Mouse (Mus musculus) intestine, embryonic 15.5 days (tissue): ENCODE measurements around the gene Cbfa2t2. TPM values are rescaled to one million over a fixed set of nuclear protein-coding genes. Genes with fewer than 3 reads are reported as not detected.

Source experiments
- ATAC-seq: fragments of 200-750 bp; cut with Nextera tagmentation; 2 replicates; pipeline ENCODE4 v1.8.0; 2017; ENCODE audit warnings: moderate TSS enrichment, moderate library complexity
- H3K27ac ChIP-seq: fragments of 300-500 bp; sonication (generic); 2 replicates; pipeline ENCODE4 v1.5.1; 2015; ENCODE audit warnings: mild to moderate bottlenecking, inconsistent platforms
- H3K27me3 ChIP-seq: fragments of 300-500 bp; sonication (generic); replicated peaks from 2 replicates; pipeline ENCODE4 v1.6.1; 2015; ENCODE audit warnings: inconsistent platforms
- H3K36me3 ChIP-seq: fragments of 300-500 bp; sonication (generic); 2 replicates; pipeline ENCODE4 v1.6.1; 2015; ENCODE audit warnings: inconsistent platforms
- H3K4me1 ChIP-seq: fragments of 300-500 bp; sonication (generic); replicated peaks from 2 replicates; pipeline ENCODE4 v1.6.1; 2015; ENCODE audit warnings: inconsistent platforms
- H3K4me2 ChIP-seq: fragments of 300-500 bp; sonication (generic); replicated peaks from 2 replicates; pipeline ENCODE4 v1.6.1; 2015; ENCODE audit warnings: mild to moderate bottlenecking, inconsistent platforms
- H3K4me3 ChIP-seq: fragments of 300-500 bp; sonication (generic); replicated peaks from 2 replicates; pipeline ENCODE4 v1.5.1; 2015; ENCODE audit warnings: inconsistent platforms
- H3K9ac ChIP-seq: fragments of 300-500 bp; sonication (generic); 2 replicates; pipeline ENCODE4 v1.6.1; 2015; ENCODE audit warnings: inconsistent platforms
- H3K9me3 ChIP-seq: fragments of 300-500 bp; sonication (generic); 2 replicates; pipeline ENCODE4 v1.6.1; 2016; ENCODE audit warnings: inconsistent platforms
- WGBS: fragments of 180-500 bp; shearing (Covaris S2); methylation state at CpG from one replicate; pipeline ENCODE4 v1.1.7; 2015; 5-methylcytosine and 5-hydroxymethylcytosine counted together
- polyA plus RNA-seq: library from polyadenylated mRNA; unstranded; fragments of >200 nt; fragmentation: Nextera tagmentation; extraction: Ambion mirVana; gene quantifications from 2 replicates; pipeline ENCODE4 v1.2.1, GENCODE M21; 2015

The Cbfa2t2 gene
- 25.4 and 26.3 TPM in 2 replicates for polyA plus RNA-seq

DNA sequence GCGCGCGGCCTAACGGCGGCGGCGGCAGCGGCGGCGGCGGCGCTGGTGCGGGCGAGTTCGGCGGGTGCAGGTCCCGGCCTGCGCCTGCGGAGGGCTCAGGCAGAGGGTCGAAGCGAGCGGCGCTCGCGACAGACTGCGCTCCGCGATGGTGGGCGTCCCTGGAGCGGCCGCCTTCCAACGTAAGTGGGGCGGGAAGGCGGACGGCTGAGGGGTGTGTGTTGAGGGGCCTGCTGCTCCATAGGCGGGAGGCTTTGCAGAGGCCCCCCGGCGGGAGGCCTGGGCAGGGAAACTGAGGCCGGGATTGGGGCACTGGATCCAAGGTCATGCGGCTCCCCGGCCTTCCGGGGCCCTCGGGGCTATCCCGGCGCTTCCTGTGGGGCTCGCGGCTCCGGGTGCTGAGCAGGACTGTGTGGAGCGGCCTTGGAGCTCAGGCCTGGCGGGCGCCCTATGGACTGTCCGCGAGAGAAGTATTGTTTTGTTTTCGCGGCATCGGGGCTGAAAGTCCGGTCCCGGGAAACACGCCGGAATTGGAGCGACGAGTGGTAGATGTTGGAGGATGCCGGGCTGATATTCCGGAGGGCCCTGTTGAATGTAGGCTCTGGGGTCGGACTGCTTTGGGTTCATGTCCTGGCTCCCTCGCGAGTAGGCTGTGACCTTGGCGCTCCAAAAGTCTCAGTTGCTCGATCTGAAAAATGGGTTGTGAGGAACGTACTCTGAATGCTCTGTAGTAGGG, at the start of gene Cbfa2t2:
TSS of gene Cbfa2t2 (plus strand) at position 24 of the 733 bp plus-strand sequence.
- H3K9ac ChIP-seq, result peak within 1 kb of the TSS; percentile 99
- H3K27ac ChIP-seq, result peak within 1 kb of the TSS; percentile 95
- no peaks in the 10 kb centered on the region for H3K9me3 ChIP-seq
- peak within 1 kb of the TSS; percentile 58 for H3K4me2 ChIP-seq
- ATAC-seq, result peak; percentile 84
- peak within 1 kb of the TSS; percentile 99 for H3K4me3 ChIP-seq
- peaks cover 17% of the 10 kb centered on the region for H3K4me1 ChIP-seq
- no peaks in the 10 kb centered on the region for H3K36me3 ChIP-seq
- H3K27me3 ChIP-seq, result no peaks in the 10 kb centered on the region
- under 1% methylated on average over 56 of the region's 70 CpGs for WGBS

DNA sequence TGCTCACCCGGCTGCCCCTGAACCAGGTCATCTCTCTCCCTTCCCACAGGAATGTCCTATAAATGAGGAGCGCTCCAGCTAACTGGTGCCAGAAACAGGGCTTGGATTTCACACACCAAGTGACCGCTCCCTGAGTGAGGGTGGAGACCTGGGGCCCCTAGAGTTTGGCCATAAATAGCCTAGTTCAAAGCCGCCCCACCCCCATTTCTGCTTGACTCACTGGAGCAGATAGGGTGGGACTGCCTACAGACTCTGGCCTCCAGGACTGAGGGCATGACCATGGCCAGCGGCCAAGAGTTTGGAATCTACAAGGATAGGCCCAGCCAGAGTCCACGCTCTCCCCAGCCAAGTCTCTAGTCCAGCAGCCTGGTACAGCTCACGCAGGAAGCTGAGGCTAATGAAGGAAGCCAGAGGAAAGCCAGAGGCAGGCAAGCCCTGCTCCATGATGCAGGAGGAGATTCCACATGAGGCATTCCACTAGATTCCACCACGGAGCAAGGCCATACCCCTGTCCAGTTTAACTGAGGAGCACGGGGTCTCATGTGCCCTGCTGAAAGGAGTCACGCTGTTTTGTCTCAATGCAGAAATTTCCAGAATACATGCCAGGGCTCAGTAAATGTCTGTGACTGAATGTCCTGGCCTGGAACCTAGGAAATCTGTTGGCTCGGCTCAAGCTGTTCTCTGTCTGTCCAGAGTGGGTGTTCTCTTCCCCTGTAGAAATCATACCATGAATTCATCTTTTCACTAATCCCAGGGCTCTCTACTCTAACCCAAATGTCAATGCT, 45.9 kb upstream of the Cbfa2t2 start:
- no peak overlapping the region for H3K9ac ChIP-seq
- 68% methylated on average over 11 of the region's 11 CpGs for WGBS
- no peak overlapping the region for H3K4me2 ChIP-seq
- H3K4me1 ChIP-seq, result peaks cover 9% of the 10 kb centered on the region; the same call in 1 of the 2 replicates
- no peak overlapping the region for H3K4me3 ChIP-seq
- H3K36me3 ChIP-seq, result no peaks in the 10 kb centered on the region
- no peaks in the 10 kb centered on the region for H3K27me3 ChIP-seq
- ATAC-seq, result peak; percentile 91
- H3K9me3 ChIP-seq, result no peaks in the 10 kb centered on the region
- peak overlapping the region; percentile 22; the same call in 1 of the 2 replicates for H3K27ac ChIP-seq

DNA sequence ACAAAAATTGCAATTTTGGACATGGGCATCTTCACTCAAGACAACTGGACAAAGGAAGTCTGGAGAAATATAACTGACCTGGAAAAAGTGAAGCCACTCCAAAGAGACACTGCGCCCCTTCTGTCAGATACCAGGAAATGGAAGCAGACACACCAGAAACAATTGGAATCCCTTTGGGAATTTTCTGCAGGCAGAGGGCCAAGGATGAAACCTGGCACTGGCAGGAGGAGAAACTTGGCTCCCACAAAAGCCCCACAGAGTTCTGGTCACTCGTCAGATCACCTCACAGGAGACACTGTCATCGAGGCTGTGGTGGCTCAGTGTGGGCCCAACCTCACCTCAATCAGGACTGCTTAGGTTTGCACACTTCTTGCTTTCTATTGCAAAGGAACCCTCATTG, 41.7 kb upstream of the Cbfa2t2 start:
- WGBS, result 78% methylated on average over 3 of the region's 3 CpGs

DNA sequence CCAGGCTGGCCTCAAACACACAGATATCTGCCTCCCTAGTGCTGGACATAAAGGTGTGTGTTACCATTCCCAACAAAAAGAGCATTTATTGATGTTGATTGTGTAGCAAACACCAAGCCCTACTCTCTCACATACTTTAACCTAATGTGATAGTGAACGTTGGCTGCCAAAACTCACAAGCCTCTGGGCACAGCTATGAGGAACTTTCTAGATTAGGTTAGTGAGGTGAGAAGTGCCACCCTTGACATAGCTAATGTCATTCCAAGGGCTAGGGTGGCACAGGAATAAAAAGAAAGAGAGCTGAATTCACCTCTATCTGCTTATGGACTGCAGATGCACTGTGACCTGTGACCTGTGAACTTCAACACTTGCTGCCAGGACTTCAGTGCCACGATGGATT, 39.8 kb upstream of the Cbfa2t2 start:
- no peak for ATAC-seq
- Histone ChIP-seq H3K9ac (no peak overlapping the region), H3K4me2 (no peak overlapping the region), H3K27me3 (no peaks in the 10 kb centered on the region), H3K9me3 (no peaks in the 10 kb centered on the region), H3K4me3 (no peak overlapping the region), H3K4me1 (no peaks in the 10 kb centered on the region), H3K36me3 (no peaks in the 10 kb centered on the region), H3K27ac (no peak overlapping the region)
- 65% methylated on average over 2 of the region's 2 CpGs for WGBS

More for the DNA sequence above, 41.7 kb upstream of the Cbfa2t2 start:
- H3K9ac ChIP-seq, result no peak overlapping the region
- ATAC-seq, result no peak
- no peak overlapping the region for H3K27ac ChIP-seq
- H3K4me2 ChIP-seq, result no peak overlapping the region
- peaks cover 9% of the 10 kb centered on the region; the same call in 1 of the 2 replicates for H3K4me1 ChIP-seq
- no peaks in the 10 kb centered on the region for H3K9me3 ChIP-seq
- no peak overlapping the region for H3K4me3 ChIP-seq
- no peaks in the 10 kb centered on the region for H3K36me3 ChIP-seq
- H3K27me3 ChIP-seq, result no peaks in the 10 kb centered on the region

DNA sequence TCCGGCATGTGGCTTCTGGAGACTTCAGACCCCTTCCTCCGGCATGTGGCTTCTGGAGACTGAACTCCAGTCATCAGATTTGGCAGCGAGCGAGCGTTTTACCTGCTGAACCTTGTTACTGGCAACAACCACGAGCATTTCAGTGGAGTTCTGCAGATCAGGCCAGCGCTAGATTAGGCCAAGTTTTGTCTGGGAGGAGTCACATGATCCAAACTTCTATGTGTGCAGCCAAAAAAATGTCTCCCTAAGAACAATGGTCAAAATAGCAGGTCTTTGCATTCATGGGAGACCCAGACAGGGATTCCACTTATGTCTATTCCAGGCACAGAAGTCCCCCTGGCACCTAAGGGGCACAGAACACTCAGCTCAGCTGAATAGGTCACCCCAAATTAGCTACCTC, 38.0 kb upstream of the Cbfa2t2 start:
- no peaks in the 10 kb centered on the region for H3K9me3 ChIP-seq
- 71% methylated on average over 7 of the region's 7 CpGs for WGBS
- H3K27ac ChIP-seq, result no peak overlapping the region
- H3K36me3 ChIP-seq, result no peaks in the 10 kb centered on the region
- no peaks in the 10 kb centered on the region for H3K27me3 ChIP-seq
- no peaks in the 10 kb centered on the region for H3K4me1 ChIP-seq
- H3K9ac ChIP-seq, result no peak overlapping the region
- H3K4me3 ChIP-seq, result no peak overlapping the region
- no peak for ATAC-seq
- no peak overlapping the region for H3K4me2 ChIP-seq

DNA sequence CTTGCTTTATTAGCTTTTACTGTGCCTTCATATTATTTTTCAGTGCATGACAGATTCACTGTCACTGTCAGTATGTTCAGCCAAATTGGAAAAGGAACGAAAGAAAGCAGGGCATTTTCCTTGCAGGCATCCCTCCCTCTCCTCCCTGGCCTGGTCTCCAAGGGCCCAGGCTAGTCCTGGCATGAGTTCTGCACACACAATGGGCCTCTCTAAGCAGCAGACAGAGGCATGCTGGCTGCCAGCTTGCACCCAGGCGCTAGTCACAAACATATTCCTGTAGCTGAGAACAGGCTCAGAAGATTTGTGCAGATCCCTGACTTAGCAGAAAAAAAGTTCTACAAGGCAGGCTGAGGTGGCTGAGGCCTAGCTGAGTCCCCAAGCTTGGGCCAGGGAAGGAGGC, 37.0 kb upstream of the Cbfa2t2 start:
- WGBS, result 70% methylated on average over 2 of the region's 2 CpGs
- 0 out of 2 replicates have a peak, but pooled peaks cover 4% of the 10 kb centered on the region for H3K4me1 ChIP-seq
- no peaks in the 10 kb centered on the region for H3K36me3 ChIP-seq
- H3K4me3 ChIP-seq, result no peak overlapping the region
- H3K4me2 ChIP-seq, result no peak overlapping the region
- no peaks in the 10 kb centered on the region for H3K9me3 ChIP-seq
- H3K9ac ChIP-seq, result no peak overlapping the region
- H3K27ac ChIP-seq, result no peak overlapping the region
- H3K27me3 ChIP-seq, result no peaks in the 10 kb centered on the region
- no peak for ATAC-seq

DNA sequence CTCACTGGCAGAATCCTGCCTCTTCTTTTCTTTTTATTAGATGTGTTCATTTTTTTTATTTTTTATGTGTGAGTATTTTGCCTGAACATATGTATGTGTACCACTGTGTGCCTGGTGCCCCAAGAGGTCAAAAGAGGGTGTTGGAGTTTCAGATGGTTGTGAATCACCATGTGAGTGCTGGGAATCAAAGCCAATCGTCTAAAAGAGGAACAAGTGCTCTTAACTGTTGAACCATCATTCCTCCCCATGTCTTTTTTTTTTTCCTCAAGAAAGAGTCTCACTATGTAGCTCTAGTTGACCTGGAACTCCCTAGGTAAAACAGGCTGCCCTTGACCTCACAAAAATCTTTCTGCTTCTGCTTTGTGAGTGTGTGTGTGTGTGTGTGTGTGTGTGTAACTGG, 34.3 kb upstream of the Cbfa2t2 start:
- 45% methylated on average over 1 of the region's 1 CpGs for WGBS
- no peak for ATAC-seq
- no peak overlapping the region for H3K4me2 ChIP-seq
- no peaks in the 10 kb centered on the region for H3K9me3 ChIP-seq
- H3K4me3 ChIP-seq, result no peak overlapping the region
- no peaks in the 10 kb centered on the region for H3K27me3 ChIP-seq
- H3K4me1 ChIP-seq, result 0 out of 2 replicates have a peak, but pooled peaks cover 4% of the 10 kb centered on the region
- H3K9ac ChIP-seq, result no peak overlapping the region
- no peak overlapping the region for H3K27ac ChIP-seq
- H3K36me3 ChIP-seq, result no peaks in the 10 kb centered on the region

DNA sequence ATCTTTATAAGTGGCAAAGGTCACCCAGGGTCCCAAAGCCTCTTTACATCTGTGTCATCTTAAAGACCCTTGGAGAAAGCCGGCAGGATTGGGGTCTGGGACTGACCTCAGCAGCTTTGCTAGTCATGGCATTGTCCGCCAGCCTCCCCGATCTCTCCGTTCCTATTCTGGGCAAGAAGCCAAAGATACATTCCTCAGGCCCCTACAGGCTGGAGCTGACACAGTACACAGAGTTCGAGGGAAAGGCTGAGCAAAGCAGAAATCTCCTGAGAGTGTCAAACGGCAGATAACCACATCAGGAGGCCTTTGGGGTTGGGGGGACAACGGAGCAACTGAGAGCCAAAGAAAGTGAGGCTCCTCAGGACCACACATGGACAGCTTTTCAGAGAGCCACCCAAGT, 33.5 kb upstream of the Cbfa2t2 start:
- H3K9me3 ChIP-seq, result no peaks in the 10 kb centered on the region
- H3K4me1 ChIP-seq, result peaks cover 9% of the 10 kb centered on the region; the same call in 1 of the 2 replicates
- no peaks in the 10 kb centered on the region for H3K36me3 ChIP-seq
- no peak overlapping the region for H3K9ac ChIP-seq
- H3K27me3 ChIP-seq, result peaks cover 4% of the 10 kb centered on the region; the same call in 1 of the 2 replicates
- peak; percentile 82 for ATAC-seq
- H3K4me3 ChIP-seq, result no peak overlapping the region
- H3K27ac ChIP-seq, result no peak overlapping the region
- 11% methylated on average over 7 of the region's 7 CpGs for WGBS
- no peak overlapping the region for H3K4me2 ChIP-seq

DNA sequence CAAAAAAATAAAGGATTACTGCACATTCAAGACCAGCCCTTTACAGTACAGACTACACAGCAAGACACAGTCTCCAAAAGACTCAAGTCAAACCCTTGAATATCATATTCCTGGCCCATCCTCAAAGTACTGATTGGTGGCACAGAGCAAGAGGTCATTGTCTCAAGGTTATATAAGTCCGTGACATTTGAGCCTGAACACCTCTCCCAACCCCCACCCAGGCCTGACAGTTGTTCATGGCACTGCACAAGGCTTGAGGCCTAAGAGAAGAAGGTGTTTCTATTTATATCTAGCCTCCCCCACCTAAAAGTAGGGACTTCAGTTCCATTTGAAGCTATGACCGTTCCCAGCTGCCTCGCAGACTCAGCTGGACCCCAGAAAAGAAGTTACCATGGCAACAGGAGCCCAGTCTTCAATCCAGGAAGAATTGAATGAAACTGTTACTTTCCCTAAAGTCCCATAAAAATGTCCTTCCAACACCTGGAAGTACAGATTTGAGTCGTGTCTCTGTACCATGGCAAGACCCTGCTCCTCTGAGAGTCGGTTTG, 30.8 kb upstream of the Cbfa2t2 start:
- no peak overlapping the region for H3K4me2 ChIP-seq
- no peak overlapping the region for H3K9ac ChIP-seq
- no peaks in the 10 kb centered on the region for H3K9me3 ChIP-seq
- no peak for ATAC-seq
- 68% methylated on average over 5 of the region's 5 CpGs for WGBS
- H3K4me3 ChIP-seq, result no peak overlapping the region
- H3K36me3 ChIP-seq, result no peaks in the 10 kb centered on the region
- H3K4me1 ChIP-seq, result peaks cover 13% of the 10 kb centered on the region
- no peak overlapping the region for H3K27ac ChIP-seq
- H3K27me3 ChIP-seq, result peaks cover 7% of the 10 kb centered on the region; the same call in 1 of the 2 replicates

DNA sequence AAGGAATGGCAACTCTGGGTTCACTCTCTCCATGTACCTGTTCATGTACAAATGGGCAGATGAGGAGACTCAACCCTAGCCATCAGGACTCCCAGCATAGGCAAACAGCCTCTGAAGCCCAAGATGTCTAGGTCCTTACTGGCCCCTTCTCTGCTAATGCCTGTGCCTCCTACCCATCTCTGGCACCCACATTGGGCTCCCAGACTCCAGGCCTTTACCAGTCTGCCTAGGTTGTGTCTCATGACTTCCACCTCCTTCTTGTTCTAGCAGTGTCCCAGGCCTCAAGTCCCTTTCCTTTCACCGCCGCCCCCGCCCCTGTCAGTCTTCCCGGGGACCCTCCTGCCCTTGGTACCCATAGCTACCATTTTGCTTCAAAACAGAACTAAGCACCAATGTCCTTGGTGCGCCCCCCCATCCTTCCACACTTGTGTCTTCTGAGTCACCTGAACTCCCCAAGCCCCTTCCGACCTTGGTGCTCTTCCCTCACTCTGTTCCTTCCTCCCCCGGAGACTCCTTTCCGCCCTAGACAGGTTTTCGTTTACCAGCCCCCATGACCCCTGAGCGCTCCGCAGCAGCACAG, 29.1 kb upstream of the Cbfa2t2 start:
- Histone ChIP-seq H3K4me3 (peak overlapping the region; percentile 75), H3K9me3 (no peaks in the 10 kb centered on the region), H3K4me2 (peak overlapping the region; percentile 92), H3K27ac (no peak overlapping the region), H3K4me1 (peaks cover 13% of the 10 kb centered on the region), H3K36me3 (no peaks in the 10 kb centered on the region), H3K27me3 (peaks cover 7% of the 10 kb centered on the region; the same call in 1 of the 2 replicates), H3K9ac (peak overlapping the region; percentile 65)
- 32% methylated on average over 11 of the region's 11 CpGs for WGBS
- no peak for ATAC-seq

DNA sequence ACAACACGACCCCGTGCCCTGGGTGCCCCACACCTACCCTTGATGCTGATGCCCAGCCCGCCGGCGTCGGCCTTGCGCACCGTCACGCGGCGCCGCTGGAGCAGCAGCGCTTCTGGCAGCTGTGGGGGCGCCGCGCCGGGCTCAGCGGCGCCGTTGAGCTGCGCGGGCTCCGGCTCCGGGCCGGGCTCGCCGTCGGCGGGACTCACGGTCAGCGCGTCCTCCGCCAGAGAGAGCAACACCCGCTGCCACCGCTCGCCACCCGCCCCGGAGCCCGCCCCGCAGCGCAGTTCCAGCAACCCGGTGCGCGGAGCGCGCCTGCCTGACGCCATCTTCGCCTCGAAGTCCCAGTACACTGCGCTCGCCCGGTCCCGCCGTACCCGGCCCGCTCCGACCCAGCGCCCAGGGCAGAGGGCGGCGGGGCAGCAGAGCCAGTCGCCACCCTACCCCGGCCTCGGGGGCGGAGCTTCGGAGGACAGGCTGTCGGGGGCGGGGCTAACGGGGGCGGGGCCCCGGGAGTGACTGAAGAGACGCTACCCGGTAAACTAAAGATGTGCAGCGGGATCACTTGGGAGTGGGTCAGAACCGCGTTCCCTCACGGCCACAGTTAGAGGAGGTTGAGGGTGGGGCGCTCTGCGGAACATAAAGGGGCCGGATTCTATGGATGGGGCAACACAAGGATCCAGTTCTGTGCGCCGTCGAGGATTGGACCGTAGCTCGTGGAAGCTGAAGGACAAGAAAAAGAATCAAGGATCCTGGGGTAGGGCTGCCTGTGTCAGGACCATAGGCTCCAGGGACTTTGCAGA, 28.4 kb upstream of the Cbfa2t2 start, which contains the start of gene Snta1:
TSS of gene Snta1 (minus strand) at position 457 of the 803 bp plus-strand sequence.
- Histone ChIP-seq H3K36me3 (no peaks in the 10 kb centered on the region), H3K4me2 (peak within 1 kb of the TSS; percentile 92), H3K27ac (0 out of 2 replicates have a peak within 1 kb of the TSS, but pooled peaks have one; percentile 13), H3K9ac (peak within 1 kb of the TSS; percentile 65), H3K9me3 (no peaks in the 10 kb centered on the region), H3K4me3 (peak within 1 kb of the TSS; percentile 75), H3K27me3 (peaks cover 7% of the 10 kb centered on the region; the same call in 1 of the 2 replicates), H3K4me1 (peaks cover 13% of the 10 kb centered on the region)
- ATAC-seq, result peak; percentile 93
- WGBS, result 2% methylated on average over 73 of the region's 84 CpGs
